Mouse (Mus musculus): ENCODE measurements around the gene Erc2. TPM values are rescaled to one million over a fixed set of nuclear protein-coding genes. Genes with fewer than 3 reads are reported as not detected.

The Erc2 gene
- total RNA-seq, 2 experiments from 2014 or later = not detected

DNA sequence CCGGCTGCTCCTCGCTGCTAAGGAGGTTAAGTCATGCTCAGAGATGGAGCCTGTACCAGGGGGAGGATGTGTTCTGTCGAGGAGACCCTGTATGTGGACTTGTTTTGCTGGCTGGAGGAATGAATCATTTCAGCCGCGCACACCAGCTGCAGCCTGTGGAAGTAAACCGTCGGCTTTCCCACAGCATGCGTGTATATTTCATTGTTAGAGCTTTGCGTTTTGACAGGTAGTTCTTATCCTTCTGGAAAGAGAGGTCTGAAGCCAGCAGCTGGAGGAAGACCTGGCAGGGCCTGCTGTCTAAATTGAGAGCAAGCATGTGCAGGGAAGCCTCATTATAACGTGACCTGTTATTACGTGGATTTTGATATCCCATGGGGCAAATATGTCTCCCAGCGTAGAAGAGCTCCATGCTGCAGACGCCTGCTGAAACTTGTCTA lies 788.6 kb downstream of the Erc2 start:
- ATAC-seq (replicated peaks; ENCODE audit: poor library complexity, severe bottlenecking) = no peak

DNA sequence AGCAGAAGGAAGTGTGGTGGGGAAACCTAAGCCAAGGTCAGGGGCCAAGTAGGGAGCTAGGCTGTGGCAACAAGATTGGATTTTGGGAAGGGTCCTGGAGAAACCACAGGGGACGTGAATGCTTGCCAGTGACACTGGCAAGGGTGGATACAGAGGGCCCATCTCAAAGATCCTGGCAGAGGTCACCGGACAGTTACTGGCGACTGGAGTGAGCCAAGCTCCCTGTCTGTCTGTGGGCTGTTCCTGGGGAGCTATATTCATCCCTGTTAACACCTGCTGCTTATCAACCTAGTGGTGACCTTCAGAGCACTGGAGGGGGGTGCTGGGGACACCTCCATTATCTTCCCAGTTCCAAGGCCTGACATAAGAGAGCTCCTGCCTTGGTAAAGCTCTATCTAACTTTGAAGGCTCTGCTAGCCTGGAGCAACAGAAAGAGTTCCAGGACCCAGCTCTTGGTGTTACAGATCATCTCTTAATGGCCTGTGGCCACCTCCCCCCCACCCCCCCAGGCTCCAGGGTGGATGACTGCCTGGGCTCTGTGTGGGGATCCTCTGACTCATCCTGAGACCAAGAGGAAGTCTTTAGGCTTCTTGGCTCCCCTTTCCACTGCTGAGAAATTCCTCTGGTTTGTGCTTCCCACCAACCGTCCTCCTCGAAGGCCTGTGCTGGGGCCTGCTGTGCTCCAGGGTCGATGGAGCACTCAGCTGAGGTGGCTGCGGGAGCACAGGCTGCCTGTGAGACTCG lies 790.2 kb downstream of the Erc2 start:
- ATAC-seq (replicated peaks; ENCODE audit: poor library complexity, severe bottlenecking) = no peak

DNA sequence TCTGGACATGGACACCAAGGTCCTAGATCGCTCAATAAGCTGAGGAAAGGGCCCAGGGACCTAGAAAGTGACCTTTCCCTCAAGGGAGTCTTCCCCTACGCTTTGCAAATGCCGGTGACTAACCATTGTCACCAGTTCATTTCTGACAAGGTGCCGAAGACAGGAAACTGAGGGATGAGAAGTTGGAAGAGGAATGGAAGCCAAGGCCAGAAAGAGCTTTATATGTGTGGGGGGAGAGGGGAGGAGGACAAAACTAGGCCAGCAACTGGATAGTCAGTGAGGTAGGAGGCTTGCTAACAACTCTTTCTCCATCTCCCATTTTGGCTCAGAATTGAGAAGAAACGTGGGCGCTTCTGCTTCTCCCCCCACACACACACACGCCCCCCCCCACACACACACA lies 791.3 kb downstream of the Erc2 start:
- ATAC-seq (replicated peaks; ENCODE audit: poor library complexity, severe bottlenecking) = no peak

DNA sequence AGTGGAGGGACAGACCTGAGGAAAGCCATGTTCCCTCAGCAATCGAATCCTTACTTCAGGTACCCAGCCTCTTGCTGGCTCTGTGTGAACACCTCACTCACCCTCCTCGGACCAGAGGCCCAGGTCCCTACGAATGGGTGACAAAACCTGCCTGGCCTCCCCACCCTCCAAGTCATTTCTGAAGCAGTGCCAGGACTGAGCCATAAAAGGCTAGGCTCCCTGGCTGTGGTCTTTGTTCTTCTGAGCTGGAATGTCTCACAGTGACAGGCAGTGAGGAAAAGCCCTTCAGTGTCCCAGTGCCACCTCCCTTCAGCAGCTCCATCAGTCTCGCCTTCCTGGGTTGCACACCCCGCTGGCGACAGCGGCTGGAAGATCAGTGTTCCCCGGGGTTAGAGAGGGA lies 794.8 kb downstream of the Erc2 start:
- no peak for ATAC-seq (replicated peaks; ENCODE audit: poor library complexity, severe bottlenecking)

DNA sequence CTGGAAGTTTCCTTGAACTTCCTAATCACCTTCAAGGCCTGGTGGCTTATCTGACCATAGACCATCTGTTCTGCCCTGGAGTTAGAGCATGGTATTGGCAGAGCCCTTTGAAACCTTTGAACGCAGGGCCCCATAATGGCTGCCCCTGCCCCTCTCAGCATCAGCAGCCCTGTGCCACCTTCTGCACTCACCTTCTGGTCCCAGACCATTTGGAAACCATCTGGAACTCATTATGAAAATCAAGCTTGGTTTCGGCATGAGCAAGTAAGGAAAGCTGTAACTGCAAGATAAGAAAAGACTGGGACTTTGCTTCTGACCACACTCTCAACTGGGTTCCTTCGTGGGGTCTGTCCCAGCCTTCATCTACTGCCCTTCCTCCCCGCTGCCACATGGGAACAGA lies 796.3 kb downstream of the Erc2 start:
- ATAC-seq (replicated peaks; ENCODE audit: poor library complexity, severe bottlenecking) = no peak

DNA sequence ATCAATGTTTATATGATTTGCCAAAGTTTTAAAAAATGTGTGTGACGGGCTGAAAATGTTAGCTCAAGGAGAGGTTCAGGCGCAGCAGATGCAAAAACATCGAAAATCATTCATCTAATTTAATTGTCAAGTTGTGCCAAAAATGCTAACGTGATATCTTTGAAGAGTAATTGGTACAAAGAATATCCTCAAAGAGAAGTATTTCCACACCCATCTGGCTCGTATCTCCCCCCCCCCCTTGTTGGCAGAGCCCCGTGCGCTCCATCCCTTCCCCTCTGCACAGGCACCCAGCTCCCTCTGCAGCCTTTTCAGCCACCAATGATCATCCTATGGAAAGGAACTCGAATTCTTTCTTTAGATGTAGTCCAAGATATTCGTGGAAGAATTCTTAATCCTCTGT lies 797.0 kb downstream of the Erc2 start:
- ATAC-seq (replicated peaks; ENCODE audit: poor library complexity, severe bottlenecking) = no peak

DNA sequence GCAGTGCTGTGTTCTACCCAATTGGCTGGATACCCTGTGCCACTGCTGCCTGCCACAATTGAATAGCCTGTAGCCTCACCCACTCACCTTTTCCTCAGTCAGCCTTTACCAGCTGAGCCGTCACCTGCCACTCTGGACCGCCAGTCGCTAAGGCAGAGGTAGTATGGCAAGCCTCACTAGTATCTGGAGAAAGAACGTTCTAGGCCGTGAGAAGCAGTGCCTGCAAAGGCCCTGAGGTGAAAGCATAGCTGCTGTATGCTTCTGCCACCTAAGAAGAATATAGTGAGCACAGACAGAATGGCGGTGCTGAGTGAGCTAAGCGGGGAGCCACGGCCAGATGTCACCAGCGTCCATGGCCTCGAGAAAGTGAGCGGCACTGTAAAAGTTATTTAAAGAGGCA lies 798.4 kb downstream of the Erc2 start:
- no peak for ATAC-seq (replicated peaks; ENCODE audit: poor library complexity, severe bottlenecking)

DNA sequence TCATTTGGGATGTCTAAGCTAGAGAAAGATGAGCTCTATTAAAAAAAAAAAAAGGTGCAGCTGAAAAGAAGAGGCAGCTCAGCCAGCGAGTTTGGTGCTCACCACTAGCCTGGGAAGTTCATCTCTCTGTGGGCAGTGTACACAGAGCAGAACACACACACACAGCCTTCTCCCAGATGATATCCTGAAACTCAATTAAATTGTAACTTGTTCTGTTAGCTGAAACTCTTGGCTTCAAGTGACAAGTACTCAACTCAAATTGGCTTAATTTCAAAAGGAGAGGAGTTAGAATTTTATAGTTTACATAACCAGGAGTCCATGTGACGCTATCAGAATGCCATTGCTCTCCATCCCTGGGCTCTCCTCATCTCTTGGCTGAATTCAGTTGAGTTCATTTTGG lies 804.4 kb downstream of the Erc2 start:
- ATAC-seq (replicated peaks; ENCODE audit: poor library complexity, severe bottlenecking) = no peak

DNA sequence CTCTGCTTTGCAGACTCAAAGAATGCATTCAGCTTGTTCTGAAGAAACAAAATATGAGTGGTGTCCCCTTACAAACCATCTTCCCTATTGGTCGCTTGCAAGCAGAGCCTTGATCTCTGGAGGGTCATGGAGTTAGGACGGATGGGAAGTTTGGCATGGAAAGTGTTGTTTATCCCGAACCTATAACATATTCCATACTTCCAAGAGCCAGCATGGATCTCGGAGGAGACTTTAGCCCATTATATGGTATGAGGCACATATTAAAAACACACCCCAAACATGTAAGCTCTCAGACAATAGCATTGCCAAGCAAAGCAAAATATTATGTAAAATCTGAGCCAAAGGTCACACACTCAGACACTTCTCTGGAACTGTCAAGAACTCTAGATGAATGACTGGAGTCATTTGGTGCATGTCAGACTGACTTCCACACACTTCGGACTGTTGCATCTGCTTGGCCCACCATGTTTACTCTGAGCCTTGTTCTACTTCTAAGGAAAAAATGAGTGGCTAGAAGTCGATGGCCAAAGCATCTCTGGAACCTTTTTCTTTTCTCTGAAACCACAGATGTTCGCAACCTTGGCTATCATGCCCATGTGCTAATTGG lies 809.6 kb downstream of the Erc2 start:
- no peak for ATAC-seq (replicated peaks; ENCODE audit: poor library complexity, severe bottlenecking)

DNA sequence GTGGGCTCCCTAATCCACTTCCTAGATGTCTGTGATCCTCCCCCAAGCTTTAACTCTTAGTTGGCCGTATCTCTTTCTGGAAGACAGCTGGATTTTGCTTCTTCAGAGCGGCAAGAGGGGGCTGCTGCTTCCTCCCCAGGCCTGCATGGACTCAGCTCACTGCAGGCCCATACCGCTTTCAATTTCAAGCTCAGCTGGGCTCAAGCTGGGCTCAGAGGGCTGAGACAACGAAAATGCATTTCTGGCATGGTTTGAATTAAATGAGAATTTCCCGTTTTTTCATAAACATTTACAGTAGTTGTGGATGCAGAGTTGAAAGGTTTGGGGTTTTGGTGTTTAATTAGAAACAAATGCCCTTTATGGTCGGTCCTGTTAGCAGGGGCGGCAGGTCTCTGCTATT lies 812.8 kb downstream of the Erc2 start:
- ATAC-seq (replicated peaks; ENCODE audit: poor library complexity, severe bottlenecking) = no peak

DNA sequence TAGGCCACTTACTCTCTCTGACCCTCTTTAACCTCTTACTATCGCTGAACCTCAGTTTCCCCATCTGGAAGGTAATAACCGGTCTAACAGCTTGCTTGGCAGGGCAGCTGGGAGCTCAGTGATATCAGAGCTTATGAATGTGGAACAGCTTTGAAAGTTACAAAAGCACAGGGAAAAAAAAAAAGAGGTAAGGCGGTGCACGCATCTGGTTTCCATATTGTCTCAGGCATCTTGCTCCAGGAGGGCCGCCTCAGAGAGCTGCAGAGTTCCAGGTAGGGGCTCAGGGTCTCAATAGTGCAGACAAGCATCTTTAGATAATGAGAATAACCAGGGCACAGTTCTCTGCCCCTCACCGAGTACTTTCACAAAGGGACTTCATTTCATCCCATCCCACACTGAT lies 816.9 kb downstream of the Erc2 start:
- ATAC-seq (replicated peaks; ENCODE audit: poor library complexity, severe bottlenecking) = no peak

DNA sequence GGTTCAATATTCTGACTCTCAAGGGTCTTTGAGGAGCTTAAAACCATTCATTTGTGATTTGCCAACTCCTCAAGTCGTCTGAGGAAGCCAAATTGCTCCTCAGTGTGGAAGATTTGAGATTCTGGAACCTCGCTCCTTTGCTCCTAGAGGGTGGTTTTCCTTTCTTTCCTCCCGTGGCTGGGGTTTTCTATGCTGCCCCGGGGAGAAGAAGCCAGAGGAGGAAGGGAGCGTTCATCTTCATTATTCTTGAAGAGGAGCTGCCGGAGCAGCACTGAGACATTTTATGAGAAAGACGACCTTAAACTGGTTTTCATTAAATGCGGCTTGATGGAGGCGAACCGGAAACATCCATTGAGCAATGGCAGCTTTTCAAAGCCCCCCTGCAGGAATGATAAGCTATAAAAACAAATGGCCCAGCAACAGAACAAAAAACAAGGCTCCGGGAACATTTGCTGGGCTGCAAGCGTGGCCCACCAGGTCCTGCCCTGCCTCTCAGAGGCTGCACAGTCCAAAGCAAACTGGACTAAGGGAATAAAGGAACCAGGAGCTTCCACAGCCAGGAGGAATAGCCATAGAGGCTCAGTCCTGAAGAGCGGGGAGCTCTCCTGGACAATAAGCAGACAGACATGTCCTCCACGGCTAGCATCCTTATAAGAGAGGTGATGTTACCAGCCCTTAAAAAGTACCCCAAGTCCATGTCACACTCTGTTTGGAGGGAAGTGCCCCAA lies 819.2 kb downstream of the Erc2 start:
- no peak for ATAC-seq (replicated peaks; ENCODE audit: poor library complexity, severe bottlenecking)

DNA sequence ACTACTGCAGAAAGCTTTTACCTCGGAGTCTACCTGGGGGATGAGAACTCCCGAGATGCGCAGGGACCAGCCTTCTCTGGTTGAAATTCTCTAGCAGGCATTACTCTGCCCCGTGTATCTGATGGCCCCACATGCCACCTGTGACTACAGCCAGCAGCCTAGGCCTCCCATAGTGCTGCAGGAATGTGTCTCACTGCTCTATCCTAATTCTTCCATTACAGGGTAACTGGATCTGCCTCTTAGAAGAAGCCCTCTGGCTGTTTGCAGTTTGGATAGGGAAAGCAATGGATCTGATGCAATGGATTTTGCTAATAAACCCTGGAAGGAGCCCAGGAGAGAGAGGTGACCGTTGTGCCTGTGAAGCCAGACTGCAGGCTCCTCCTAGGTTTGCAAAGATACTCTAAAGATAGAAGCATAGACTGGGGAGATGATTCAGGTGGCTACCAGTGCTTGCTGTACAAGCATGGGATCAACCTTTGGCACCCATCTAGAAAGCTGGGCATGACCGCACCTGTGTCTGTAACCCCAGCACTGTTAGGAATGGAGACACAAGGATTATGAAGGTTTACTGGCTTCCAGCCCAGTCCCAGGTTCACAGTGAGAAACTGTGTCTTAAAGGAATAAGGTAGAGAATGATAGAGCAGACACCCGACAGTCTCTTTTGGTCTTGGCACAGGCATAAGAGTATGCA lies 821.2 kb downstream of the Erc2 start:
- no peak for ATAC-seq (replicated peaks; ENCODE audit: poor library complexity, severe bottlenecking)

DNA sequence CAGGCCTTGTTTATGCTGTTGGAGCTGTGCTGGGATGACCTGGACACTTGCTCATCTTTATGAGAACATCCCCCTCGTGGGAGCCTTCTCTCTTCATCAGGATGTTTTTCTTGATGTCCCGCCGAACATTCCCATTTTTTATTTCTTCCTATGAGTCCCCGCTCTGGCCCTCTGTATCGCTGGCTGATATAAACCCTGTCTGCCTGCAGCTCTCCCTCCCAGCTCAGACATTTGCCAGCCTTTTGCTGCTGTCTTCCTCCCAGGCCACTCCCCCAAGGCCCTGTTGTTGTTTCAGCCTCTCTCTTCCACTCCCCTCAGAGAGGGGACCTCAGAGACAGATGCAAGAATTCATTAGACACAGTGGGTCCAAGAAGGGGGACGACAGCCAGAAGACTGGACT lies 823.5 kb downstream of the Erc2 start:
- no peak for ATAC-seq (replicated peaks; ENCODE audit: poor library complexity, severe bottlenecking)

DNA sequence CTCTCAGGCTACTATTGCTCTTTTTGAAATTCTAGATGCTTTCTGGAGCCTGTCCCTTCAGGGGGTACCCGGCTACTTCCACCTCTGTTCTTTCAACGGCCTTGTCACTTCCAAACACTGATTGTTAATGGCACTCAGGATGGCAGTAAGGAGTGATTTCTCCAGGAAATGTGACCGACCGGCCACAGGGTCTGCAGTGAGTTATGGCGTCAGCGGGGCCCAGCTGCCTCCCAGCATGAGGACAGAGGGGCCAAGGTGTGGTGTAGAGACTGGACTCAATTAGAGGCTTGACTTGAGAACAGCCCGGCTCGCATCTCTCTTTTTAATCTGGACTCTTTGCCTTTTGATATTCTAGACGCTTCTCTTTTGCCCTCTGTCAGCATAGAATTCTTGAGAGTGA lies 829.5 kb downstream of the Erc2 start:
- ATAC-seq (replicated peaks; ENCODE audit: poor library complexity, severe bottlenecking) = no peak

DNA sequence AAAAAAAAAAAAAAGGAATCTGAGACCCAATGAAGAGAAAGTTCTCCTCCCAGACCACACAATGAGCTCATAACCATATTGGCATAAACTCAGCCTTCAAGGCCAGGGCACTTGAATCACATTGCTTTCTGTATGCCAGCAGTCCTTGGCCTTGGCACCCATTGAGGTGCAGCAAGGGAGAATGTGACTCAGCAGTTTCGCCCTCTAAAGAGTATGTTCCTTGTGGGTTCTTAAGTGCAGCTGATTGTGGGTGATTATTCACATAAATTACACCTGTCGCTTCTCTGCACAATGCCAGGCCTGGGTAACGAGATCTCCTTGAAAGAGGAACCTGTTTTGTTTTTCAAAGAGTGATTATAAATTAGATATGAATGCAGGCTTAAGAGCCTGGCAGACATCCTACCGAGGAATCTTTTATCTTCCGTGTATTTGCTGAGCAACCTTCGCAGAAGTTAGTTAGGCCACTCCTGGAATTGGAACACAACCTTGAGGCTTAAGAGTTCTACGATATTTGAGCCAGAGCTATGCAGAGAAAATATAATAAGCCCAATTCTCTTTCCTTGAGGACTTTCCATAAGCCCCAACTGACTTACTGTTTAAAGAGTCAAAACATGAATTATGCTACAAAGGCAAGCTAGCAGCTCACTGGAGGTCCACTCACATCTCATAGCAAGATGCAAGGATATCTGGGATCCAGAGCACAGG lies 834.3 kb downstream of the Erc2 start:
- ATAC-seq (replicated peaks; ENCODE audit: poor library complexity, severe bottlenecking) = no peak

DNA sequence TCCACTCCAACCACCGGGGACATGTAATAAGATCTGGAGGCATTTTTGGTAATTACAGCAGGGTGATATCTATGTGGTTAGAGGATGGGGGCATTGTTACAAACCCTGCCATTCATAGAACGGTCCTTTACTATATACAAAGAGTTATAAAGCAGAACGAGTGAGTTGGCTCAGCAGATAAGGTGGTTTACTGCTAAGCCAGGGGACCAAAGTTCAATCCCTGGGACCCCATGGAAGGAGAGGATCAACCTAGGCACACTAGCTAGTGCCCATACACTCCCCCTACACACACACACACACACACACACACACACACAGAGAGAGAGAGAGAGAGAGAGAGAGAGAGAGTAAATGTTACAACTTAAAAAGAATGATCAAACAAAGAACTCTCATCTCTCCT lies 835.2 kb downstream of the Erc2 start:
- no peak for ATAC-seq (replicated peaks; ENCODE audit: poor library complexity, severe bottlenecking)

DNA sequence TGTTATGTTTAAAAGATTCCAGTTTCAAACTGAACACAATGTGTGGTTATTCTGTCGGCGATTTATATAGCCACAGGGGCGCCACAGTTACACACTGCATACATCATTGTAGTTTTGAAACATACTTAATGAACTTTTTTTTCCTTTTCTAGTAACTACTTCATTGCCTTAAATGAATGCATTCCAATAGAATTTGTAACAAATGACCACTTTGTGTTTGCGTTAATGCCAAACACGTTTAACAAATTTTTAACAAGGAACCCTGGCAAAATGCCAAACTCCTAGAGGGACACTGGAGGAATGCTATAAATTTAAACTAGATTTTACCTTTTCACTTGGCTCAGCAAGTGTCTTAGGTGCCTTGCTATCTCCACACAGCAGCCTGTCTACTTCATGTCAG lies 845.7 kb downstream of the Erc2 start:
- no peak for ATAC-seq (replicated peaks; ENCODE audit: poor library complexity, severe bottlenecking)

DNA sequence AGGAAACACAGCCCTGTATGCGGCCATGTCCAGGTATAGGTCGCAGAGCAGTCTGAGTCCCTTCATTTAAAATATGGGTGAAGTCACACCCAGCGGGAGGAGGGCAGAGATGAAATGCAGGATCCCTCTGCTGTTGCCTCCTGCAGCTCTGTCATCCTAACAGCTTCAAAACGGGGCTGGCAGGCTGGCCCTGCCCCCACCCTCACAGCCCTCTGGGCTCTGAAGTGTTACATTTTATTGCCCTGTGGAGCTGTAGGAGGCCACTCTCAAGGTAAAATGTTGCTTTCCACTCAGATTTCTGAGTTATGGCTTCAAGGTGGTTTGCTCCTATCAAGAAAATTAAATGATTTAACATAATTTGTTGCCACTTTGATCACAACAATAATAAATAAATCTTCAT lies 847.5 kb downstream of the Erc2 start:
- ATAC-seq (replicated peaks; ENCODE audit: poor library complexity, severe bottlenecking) = no peak

DNA sequence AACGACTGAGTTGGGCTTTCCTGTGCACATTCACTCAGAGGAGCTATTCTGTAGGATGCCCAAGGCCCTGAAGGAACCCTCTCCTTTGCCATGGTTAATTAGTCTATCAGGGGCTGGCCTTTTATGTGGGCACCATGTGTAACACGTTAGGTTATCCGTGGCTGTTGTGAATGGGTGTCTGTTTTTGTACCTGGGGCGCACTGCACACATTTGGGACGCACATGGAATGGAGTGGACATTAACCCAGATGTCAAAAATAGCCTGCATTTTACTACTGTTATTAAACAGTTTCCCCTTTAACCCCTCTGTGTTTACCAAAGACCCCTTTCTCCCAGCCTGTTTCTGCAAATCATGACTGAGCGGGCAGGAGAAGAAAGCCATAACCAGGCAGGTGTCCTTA lies 848.0 kb downstream of the Erc2 start:
- ATAC-seq (replicated peaks; ENCODE audit: poor library complexity, severe bottlenecking) = no peak

DNA sequence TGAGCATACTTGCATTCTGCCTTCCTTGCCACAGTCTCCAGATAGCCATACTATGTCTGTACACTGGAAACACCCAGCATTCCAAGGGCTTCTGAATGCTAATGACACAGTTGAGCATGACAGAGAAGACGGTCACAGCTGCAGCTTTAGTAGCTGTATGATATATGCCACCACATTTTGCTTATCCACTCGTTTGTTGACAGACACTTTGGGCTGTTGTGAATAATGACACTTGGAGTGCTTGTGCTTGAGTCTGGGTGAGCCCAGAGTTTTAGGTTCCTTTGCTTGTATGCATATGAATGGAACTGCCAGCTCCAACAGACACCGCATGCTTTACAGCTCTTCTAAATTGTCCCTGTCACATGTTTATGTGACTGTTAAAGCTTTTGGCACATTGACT lies 852.8 kb downstream of the Erc2 start:
- ATAC-seq (replicated peaks; ENCODE audit: poor library complexity, severe bottlenecking) = no peak

All from granulocyte monocyte progenitor cell, adult 5-6 weeks (primary cell).